Mouse (Mus musculus) urinary bladder, adult 18-20 months (tissue): ENCODE data around the gene Ankrd39.

Experiments used
- DNase-seq, 2 experiments: peaks; one replicate each; pipeline ENCODE4 v3.0.0; 2022; ENCODE audit warnings: low spot score in 2 of 2, mixed read lengths in 2 of 2

Ankrd39 gene

DNA sequence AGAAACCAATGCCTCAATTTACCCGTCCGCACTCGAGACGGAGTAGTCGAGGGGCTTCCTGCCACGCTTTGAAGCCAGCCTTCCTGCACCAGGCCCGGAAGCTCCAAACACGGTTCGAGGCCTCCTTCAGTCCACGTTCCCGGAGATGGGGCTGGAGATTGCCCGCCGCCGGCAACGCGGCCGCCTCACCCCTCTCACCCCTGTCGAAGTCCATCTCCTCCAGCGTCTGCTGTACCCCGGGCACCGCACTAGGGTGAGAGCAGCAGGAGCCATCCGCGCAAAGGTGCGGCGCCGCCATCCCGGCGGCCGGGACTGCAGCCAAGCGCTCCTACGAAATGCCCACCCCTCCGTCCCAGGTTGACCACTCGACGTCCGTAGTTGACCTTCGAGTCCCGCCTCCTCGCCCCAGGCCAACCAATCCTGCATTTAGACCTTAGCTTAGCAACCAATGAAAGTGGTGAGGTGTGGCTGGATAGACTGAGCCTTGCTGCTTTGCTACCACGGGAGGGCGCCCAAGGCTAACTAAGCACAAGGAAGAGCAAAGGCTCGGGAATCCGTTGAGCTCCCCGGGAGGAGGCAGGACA is at the start of gene Ankrd39:
Gene Ankrd39, minus strand, starts transcription at position 558 of the 584 bp plus-strand sequence.
- peak; percentile 87 to 98 for DNase-seq

DNA sequence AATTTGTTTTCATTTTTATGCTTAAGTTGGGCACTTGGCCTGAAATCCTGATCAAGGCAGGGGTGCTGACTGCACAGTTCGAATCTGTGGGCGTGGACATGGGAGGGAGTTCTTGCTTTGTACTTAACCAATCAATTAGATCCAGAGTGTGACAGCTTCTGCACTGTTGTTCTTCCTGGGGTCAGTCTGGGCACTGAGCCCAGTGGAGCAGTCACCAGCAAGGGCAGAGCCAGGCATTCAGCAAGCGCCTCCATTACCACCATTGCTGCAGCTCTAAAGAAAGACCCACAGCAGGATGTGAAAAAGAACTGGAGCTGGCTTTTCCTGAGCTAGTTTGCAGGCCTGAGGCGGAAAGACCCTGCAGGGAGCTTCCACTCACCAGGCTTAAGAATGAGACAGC is 48.9 kb upstream of the Ankrd39 start:
- no peak for DNase-seq

DNA sequence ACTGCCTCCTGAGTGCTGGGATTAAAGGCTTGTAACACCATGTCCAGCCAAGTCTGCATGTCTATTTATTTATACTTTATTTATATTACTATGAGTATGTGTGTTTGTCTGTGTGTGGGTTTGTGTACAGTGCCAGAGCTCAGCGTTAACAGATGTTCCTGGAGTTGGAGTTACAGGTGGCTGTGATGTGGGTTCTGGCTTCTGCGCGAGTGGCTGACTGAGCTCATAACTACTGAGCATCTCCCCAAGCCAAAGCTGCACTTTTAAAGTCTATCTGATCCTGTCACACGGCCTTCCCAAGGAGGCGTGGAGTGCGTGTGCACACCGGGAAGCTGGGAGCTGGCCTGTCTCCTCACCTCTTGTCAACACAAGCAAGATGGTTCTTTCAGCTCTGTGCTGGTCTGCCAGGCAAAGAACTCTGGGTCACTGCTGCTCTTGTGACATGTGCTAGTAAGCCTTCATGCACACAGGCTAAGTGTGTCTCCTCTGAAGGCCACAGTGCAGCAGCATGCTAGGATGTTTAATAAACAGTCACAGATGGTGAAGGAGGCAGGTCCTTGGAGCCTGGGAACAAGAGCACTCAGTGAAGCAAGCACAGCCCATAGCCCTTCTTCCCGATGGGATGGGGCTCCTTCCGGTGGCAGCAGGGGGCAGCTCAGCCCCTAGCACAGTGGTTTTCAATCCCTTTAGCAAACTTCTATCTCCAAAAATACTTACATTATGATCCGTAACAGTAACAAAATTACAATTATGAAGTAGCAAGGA is 48.1 kb upstream of the Ankrd39 start:
- DNase-seq = no peak

DNA sequence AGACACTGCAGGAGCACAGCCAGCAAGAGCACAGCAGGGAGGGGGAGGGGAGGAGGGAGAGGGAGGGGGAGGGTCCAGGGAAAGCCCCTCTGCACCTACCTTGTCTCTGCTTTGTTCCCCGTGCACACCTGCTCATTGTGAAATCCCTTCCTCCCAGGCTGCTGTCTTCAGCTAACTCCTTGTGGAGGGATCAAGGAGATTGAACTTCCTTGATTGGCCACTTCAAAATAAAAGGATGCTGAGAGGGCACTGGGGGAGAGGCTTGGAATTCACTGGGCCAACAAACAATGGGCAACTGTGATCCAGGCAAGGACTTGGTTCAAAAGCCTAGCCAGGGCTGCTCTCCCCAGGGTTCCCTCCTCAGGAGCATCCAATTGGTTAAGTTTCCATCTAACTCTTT is 45.9 kb upstream of the Ankrd39 start:
- no peak for DNase-seq

DNA sequence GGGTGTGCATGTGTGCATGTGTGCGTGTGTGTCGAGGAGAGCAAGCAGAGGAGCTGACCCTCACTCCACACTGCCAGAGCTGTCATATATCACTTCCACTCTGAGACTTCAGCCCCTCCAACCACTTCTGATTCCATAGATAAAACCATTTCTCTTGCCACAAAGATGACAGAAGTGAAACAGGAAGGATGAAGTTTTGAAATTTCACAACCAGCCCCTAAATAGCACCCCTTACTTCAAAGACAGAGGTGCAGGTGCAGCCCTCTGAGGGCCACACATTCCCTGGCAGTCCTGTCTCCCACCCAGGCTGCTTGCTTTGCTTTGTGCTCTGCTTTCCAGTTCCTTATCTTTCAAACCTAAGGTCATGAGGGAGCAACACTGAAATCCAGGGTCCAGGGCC is 44.2 kb upstream of the Ankrd39 start:
- no peak for DNase-seq

DNA sequence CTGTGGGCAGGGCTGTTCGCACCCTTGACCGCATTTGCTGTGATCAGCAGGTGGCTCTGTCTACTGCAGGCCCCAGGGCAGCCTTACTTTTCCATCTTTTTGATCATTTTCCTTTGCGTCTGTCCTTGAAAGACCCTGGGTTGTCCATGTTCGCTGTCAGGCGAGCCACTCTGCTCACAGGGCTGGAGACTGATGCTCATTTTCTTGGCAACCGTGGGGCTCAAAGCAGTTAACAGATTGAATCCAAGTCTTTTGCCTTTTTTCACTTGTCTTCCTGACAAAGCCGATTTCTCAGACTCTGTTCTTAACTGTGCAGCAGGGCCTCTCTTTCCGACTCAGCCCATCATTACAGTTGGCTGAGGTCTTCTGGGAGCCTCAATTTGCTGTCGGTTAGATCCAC is 43.4 kb upstream of the Ankrd39 start:
- no peak for DNase-seq

DNA sequence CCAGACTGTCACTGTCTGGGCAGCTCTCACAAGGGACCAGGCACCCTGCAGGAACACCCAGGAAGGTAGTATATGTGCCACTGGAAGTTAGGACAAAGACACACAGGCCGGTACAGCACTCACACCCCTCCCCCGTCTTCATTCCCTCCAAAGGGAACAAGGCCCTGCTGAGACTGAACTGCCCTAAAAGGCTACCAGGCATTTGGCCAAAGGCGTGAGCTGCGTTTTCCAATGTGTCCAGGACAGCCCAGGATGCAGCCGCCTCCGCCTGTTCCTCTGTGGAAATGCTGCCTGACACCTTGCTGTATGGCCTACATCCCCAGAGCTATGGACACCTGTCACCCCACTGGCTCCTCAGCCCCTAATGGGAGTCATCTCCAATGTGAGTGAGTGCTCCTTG is 42.2 kb upstream of the Ankrd39 start:
- peak in 1 of 2 experiments; percentile 74 for DNase-seq

DNA sequence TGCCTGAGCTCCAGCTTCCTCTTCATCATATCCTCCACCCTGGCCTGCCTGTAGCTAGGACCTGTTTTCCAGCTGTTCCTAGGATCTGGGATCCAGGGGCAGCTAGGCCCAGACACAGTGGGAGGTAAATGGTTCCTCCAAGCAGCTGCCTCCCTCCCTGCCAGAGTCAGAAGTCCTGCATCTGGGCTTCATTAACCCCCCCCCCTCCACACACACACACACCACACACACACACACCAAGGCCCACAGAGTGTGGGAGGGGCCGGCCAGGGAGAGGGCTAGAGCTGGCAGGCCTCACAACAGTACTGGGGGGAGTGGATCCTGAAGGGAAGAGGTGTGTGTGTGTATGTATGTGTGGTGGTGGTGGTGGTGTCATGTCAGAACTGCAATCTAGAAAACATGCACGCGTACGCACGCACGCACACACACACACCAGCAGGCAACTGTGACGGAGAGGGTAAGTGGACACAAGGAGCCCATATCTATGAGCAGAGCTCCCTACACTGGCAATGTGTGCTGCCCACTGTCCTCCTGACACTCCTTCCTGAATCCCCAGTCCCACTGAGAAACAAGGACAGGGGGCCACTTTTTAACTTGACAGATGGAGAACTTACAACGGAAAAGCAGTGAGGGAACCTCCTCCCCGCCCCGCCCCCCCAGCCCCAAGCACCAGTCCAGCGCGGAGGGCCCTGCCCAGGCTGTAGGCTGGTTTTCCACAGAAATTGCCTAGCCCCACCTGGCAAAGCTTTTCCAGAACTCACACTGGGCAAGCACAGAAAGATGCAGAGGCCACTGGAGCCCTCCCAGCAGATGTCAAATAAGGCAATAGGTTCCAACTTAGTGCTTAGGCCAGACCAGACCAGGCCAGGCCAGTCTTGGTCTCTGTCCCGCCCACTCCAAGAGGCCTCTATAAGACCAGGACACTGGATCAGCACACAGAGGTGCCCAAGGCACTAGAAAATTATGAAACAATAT is 41.5 kb upstream of the Ankrd39 start:
- peak in 1 of 2 experiments; percentile 30 for DNase-seq

DNA sequence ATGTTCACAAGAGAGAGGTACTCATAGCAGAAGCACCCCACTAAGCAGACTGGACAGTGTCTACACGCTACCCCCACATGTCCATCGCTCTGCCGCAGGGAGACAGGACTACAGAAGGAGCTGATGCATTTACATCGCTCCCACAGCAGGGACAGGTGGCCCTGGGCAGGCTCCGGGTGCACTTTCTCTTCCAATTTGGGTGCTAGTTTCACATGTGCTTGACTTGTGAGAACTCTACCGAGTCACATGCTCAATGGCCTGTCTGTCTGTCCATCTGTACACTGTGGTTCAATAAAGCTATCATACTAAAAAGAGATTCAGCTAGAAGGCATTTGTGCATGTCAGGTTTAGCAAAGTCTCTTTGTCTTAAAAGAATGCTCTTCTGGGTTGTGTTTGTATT is 40.6 kb upstream of the Ankrd39 start:
- DNase-seq = no peak

DNA sequence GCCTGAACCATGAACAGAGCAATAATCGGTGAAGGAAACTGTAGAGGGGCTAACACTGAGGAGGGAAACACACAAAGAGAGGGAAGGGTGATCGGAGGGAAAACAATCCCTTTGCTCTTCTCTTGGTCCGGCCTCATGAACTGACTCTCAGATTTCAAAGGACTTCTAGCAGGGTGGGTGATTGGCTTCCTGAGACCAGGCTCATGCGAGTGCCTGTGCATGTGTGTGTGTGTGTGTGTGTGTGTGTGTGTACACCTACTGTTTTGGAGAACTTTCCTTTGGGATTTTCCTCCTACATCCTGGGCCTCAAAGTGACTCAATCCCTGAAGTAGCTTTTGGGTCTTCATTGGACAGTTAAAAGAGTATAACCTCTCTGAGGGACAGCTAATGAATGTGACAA is 39.0 kb upstream of the Ankrd39 start:
- DNase-seq = no peak

DNA sequence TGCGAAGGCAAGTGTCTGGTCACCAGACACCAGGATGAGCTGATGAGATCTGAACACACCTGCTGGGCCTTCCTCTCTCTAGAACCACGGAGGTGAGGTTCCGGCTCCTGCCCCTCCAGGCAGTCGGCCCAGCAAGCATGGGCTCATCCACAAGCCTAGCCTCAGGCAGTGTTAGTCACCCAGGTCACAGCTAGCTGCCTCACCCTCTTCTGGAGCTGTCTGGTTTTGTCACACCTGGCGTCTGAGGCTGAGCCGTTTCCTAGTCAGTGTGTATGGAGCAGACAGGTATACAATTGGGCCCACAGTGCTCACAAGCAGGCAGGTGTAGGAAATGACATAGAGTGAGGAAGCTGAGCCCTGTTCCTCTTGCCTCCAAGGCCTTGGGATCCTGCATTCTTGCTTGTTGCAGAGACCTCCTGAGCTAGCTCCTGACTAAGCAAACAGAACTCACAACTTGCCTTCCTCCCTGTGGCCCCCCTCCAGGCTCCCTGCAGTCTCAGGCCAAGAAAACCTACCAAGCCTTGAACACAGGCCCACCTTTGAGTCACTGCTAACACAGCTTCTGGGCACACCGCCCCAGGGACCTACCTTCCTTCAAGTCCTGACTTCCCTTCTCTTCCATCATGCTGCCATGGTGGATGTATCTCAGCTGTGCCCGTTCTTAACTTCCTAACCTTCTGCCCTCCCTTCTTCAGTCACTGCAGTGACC is 36.3 kb upstream of the Ankrd39 start:
- peak in 1 of 2 experiments; percentile 47 for DNase-seq

DNA sequence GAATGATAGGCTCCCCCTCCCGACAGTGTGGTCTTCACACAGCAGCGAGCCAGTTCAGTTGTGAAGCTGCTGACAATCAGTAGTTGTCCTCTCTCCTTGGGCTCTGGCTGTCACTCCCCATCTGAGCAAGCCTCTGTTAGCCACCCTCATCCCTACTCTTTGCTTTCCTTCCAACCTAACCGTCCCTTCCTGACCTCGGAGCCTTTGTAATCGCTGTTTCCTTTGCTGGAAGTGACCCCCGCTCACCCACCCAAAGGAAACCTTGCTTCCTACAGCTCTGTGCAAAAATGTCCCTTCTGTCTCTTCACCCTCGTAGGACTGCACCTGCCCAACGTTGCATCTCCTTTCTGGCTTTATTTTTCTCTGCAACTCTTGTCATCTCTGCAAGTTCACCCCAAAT is 35.0 kb upstream of the Ankrd39 start:
- DNase-seq = no peak

DNA sequence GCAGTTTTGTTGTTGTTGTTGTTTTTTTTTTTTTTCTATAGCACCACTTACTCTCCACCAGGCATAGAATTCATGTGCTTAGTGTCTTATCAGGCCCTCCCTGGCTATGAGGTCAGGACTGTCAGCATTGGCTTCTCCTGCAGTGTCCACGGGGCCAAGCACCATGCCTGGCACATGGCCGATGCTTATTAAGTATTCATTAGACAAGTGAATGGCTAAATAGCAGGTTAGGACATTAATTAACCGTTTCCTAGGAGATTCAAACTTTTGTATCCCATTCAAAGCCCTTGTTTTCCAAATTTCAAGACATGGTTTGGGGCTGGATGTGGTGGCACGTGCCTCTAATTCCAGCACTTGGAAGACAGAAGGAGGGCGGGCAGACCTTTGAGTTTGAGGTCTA is 34.0 kb upstream of the Ankrd39 start:
- no peak for DNase-seq

DNA sequence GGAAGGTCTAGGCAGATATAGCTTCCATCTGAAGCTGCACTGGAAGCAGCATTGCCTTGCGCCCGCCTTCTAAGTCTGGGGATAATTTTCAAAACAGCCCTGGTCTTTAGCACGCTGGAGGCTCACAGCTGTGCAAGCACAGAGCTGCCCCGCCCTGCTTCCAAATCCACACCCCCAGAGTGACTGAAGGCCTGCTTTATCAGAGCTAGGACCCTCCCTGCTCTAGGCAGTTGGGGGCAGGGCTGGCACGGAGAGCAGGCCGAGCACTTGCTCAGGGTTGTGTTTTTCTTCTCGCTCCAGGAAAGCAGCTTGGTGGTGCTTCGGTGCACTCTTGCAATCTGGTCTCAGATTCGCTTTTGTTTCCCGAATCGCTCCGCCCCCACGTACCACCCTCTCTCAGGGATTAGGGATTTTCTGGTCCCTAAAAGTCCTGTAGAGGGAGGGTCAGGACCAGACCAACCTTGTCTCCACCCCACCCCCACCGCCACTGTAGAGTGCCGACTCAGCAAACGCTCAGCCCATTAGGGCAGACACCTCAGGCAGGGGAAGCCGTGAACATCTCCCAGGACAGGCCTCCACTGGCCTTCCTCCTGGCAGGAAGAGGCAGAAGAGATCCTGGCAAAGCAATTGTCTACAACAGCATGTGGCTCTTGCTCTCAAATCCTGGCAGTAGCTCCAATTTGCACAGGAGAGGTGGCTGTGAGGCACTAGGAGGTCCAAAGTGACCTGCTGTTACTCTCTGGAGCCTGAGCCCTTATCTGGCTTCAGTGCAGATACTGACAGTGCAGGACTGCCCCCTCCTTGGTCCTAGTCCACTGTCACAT is 33.4 kb upstream of the Ankrd39 start:
- peak; percentile 61 to 63 for DNase-seq

DNA sequence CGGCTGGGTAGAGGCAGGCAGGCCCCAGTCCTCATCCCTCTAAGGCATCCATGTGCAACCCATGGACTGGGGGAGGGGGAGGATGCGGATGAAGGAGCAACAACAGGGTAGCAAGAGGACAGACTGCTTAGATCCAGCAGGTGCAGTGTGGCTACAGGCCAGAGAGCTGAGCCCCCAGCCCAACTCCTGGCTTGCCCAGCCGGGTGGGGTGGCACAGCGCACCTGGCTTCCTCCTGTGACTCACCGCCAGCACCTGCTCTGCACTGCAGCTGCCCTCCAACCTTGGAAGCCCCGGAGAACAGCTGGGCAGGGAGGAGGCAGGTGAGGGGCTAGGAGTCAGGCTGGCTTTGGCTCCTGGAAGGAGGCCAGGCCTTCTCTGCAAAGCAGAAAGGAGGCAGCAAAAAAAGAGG is 32.7 kb upstream of the Ankrd39 start:
- no peak for DNase-seq

DNA sequence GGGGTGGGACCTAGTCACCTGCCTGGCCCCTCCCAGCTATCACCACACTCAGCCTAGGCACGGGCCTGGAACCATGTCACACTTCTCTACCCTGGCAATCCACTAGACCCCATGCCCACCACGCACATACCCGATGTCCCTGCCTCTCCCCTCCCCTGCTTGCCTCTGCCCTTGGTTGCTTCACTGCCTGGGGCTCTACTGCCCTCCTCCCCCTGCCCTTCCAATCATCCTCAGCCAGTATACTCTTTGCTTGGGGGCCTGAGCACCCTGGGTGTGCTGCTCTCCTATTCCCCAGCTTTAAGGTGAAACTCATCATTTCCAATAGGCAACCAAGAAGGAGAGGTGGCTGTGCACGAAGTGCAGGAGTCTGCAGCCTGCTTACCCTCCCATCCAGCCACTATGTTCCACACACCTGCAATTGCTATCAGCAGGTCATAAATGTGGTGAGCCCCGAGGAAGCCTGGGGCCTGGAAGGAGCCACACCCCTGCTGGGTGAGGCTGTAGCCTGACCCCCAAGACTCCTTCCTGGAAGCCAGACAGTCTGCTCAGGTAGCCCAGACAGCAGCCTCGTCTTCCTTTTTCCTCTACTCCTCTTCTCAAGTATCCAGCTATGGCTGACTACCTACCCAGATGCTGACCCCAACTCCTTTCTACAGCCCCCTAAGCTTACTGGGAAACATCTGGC is 29.9 kb upstream of the Ankrd39 start:
- no peak for DNase-seq

DNA sequence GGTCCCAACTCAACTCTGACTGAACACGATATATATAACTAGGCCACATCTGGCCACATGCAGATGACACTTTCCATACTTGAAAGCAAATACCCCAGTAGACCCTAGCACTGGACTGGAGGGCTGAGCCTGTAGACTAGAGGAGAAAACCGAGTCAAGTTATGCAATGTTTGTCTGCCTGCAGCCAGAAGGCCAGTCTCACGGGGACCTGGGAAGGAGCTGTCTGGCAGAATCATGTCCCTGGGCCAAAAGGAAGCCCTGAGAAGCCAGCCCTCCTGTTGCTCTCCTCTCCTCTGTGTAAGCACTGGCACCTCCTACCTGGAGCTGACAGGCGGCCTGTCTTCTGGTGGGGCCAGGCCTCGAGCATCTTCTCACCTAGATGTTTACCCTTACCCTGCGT is 28.1 kb upstream of the Ankrd39 start:
- DNase-seq = no peak

DNA sequence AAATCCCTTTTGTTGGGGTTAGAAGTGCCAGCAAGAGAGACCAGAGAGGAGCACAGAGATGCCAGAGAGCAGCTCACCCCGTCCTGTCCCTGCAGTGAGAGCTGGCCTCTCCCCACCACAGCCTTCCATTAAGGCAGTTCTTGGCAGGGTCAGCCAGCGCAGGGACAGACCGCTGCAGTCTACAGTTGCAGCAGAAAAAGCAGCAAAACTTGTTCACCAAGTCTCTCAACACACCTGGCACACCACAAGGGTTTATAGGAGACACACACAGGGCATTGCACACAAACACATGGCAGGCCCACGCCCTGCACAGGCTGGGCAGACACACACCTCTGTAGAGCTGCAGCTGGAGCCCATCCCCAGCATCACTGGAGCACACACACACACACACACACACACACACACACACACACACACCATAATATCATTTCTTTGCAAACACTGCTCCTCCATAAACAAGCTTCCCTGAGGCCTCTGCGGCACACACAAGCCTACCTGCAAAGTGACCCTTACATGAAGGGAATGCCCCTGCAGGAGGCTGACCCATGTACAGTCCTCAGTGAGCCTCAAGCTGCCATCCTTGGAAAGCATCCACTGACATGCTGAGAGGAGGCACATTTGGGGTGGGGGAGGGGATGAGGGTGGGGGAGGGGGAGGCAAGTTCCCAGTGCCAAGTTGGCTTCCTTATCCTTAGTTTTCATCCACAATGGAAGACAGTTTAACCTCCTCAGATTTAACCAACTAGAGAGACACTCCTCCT is 27.1 kb upstream of the Ankrd39 start:
- DNase-seq = peak in 1 of 2 experiments; percentile 55

DNA sequence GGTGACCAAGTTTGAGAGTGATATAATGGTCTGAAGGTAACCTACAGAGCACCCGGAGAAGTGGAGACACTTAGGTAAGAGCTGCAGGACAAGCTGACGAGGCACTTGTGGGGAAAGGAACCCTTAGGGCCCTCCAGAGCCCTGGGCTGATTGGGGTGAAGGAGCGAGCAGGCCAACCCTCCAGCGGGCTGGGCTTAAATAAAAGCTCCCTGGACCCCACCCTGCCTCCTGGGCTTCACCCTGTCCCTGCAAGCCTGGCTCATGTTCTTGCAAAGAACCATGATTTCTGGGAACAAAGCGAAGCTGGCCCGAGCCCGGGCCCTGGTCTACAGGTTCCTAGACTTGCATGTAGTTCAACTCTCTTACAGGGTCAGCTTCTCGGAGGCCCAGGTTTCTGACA is 26.3 kb upstream of the Ankrd39 start:
- DNase-seq = peak in 1 of 2 experiments; percentile 71
